Mouse (Mus musculus): ENCODE data around the gene Hypk. TPM values are rescaled to one million over a fixed set of nuclear protein-coding genes. Genes with fewer than 3 reads are reported as not detected.

Gene Hypk
- total and polyA plus RNA-seq, 3 experiments: 17.6 to 79.7 TPM; not detected in 1

GRCm38 (mm10) chr2:121425890-121426289, 27.2 kb upstream of the Hypk start:
- TF ChIP-seq TAL1 (IDR thresholded peaks at IDR 0.05; ENCODE audit: low read length) (no peak), ZKSCAN1 (IDR thresholded peaks at IDR 0.05; ENCODE audit: low read depth, low read length) (no peak)
- H3K79me2 ChIP-seq (ENCODE audit: control insufficient read depth, insufficient read depth, low read length, poor library complexity): peaks cover 1% of the 10 kb centered on the region; the same call in 1 of the 2 replicates
- no peak overlapping the region for H3K4me3 ChIP-seq (ENCODE audit: control insufficient read depth in 1 of 2, insufficient read depth in 1 of 2, low read depth in 2 of 2, low read length in 2 of 2)
- DNase-seq (ENCODE audit: low read depth, low spot score): no peak
- no peaks in the 10 kb centered on the region for H3K9me3 ChIP-seq (replicated peaks; ENCODE audit: insufficient read depth, low read length)
- no peaks in the 10 kb centered on the region for H3K4me1 ChIP-seq (ENCODE audit: control insufficient read depth in 1 of 2, insufficient read depth in 2 of 2, low read length in 2 of 2)
- no peak overlapping the region for H3K27ac ChIP-seq (ENCODE audit: control insufficient read depth, low read depth, low read length)
- H3K36me3 ChIP-seq (ENCODE audit: control insufficient read depth in 1 of 2, insufficient read depth in 2 of 2, low read length in 2 of 2): peaks cover 0 to 59% of the 10 kb centered on the region in 2 experiments; a peak in 2 of 4 replicates
- no peaks in the 10 kb centered on the region for H3K27me3 ChIP-seq (ENCODE audit: control insufficient read depth in 1 of 2, insufficient read depth in 2 of 2, low read length in 2 of 2)
- H3K9ac ChIP-seq (ENCODE audit: control insufficient read depth, low read depth, low read length, poor library complexity, severe bottlenecking): no peak overlapping the region

DNA sequence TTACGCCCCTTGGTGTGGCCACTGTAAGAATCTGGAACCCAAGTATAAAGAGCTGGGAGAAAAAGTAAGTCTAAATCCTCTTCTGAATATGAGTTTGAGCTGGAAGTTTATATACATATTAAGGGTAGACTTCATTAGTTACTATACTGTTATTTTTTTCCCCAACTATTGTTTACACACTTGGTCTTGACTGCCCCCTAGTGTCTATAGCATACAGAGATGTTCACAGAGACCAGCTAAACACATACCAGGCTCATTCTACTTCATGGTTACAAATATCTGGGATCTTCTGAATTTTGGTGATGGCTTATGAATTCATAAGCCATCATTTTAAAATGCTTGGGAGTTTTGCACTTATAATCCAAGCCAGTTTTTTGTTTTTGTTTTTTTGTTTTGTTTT, 18.2 kb upstream of the Hypk start:
- TF ChIP-seq CTCF (IDR thresholded peaks at IDR 0.05 in 2 of 3, conservative IDR thresholded peaks at IDR 0.05 in 1 of 3; ENCODE audit: control insufficient read depth in 1 of 3, insufficient read depth in 1 of 3, low read depth in 2 of 3, low read length in 3 of 3, poor library complexity in 1 of 3, severe bottlenecking in 1 of 3): peak in 2 of 3 experiments; percentile 44 to 65; a peak in 3 of 6 replicates
- TF ChIP-seq ZNF384 (IDR thresholded peaks at IDR 0.05; ENCODE audit: low read depth, low read length): peak; percentile 67
- TF ChIP-seq MEF2A (IDR thresholded peaks at IDR 0.05; ENCODE audit: extremely low read depth, insufficient replicate concordance, low read depth, low read length, poor library complexity, severe bottlenecking): no peak
- no peak for TF ChIP-seq EP300 (IDR thresholded peaks at IDR 0.05; ENCODE audit: low read depth in 1 of 2, low read length in 2 of 2)
- peak; percentile 44; the same call in 1 of the 2 replicates for TF ChIP-seq MYC (IDR thresholded peaks at IDR 0.05; ENCODE audit: low read depth, low read length)
- peak; percentile 40 for TF ChIP-seq SMC3 (IDR thresholded peaks at IDR 0.05; ENCODE audit: low read depth, low read length)
- no peak for TF ChIP-seq ELF1 (IDR thresholded peaks at IDR 0.05; ENCODE audit: low read depth, low read length)
- no peak for TF ChIP-seq MAFK (IDR thresholded peaks at IDR 0.05; ENCODE audit: borderline replicate concordance, low read depth, low read length)
- no peak for TF ChIP-seq ZMIZ1 (IDR thresholded peaks at IDR 0.05; ENCODE audit: low read depth, low read length)
- TF ChIP-seq USF2 (IDR thresholded peaks at IDR 0.05; ENCODE audit: borderline replicate concordance in 1 of 2, insufficient read depth in 1 of 2, low read depth in 1 of 2, low read length in 2 of 2): no peak
- peak; percentile 33 for TF ChIP-seq RAD21 (IDR thresholded peaks at IDR 0.05; ENCODE audit: low read depth, low read length)
- TF ChIP-seq RCOR1 (IDR thresholded peaks at IDR 0.05; ENCODE audit: low read depth, low read length): no peak
- H3K27ac ChIP-seq (ENCODE audit: control insufficient read depth, low read depth, low read length): no peak overlapping the region
- no peaks in the 10 kb centered on the region for H3K27me3 ChIP-seq (ENCODE audit: control insufficient read depth in 1 of 2, insufficient read depth in 2 of 2, low read length in 2 of 2)
- no peaks in the 10 kb centered on the region for H3K9me3 ChIP-seq (replicated peaks; ENCODE audit: insufficient read depth, low read length)
- no peak overlapping the region for H3K4me3 ChIP-seq (ENCODE audit: control insufficient read depth in 1 of 2, insufficient read depth in 1 of 2, low read depth in 2 of 2, low read length in 2 of 2)
- H3K9ac ChIP-seq (ENCODE audit: control insufficient read depth, low read depth, low read length, poor library complexity, severe bottlenecking): no peak overlapping the region
- H3K36me3 ChIP-seq (ENCODE audit: control insufficient read depth in 1 of 2, insufficient read depth in 2 of 2, low read length in 2 of 2): peaks cover 2 to 34% of the 10 kb centered on the region in 2 experiments; a peak in 3 of 4 replicates
- peak; percentile 69 for DNase-seq (ENCODE audit: low read depth, low spot score)
- no peaks in the 10 kb centered on the region for H3K79me2 ChIP-seq (ENCODE audit: control insufficient read depth, insufficient read depth, low read length, poor library complexity)
- H3K4me1 ChIP-seq (ENCODE audit: control insufficient read depth in 1 of 2, insufficient read depth in 2 of 2, low read length in 2 of 2): no peaks in the 10 kb centered on the region
